Mouse (Mus musculus) forebrain, embryonic 16.5 days (tissue): ENCODE measurements around the gene Gstm1. TPM values are rescaled to one million over a fixed set of nuclear protein-coding genes. Genes with fewer than 3 reads are reported as not detected.

Source experiments
- polyA plus RNA-seq: library from polyadenylated mRNA; unstranded; fragments of >200 nt; fragmentation: Nextera tagmentation; extraction: Ambion mirVana; gene quantifications from 2 replicates; pipeline ENCODE4 v1.2.1, GENCODE M21; 2015

The Gstm1 gene
- polyA plus RNA-seq, 1 experiment from 2014 or later: 67.2 TPM

Other genes starting within 250 kb of the Gstm1 start
- gene Eps8l3, start 140.7 kb downstream of the Gstm1 start, polyA plus RNA-seq: not detected in 2 replicates
- gene Gstm5, start 122.2 kb downstream of the Gstm1 start, polyA plus RNA-seq: 173 and 174 TPM in 2 replicates
- gene Gstm7, start 86.2 kb downstream of the Gstm1 start, polyA plus RNA-seq: 65.5 and 70.7 TPM in 2 replicates
- gene Gstm6, start 74.2 kb downstream of the Gstm1 start, polyA plus RNA-seq: 10.2 and 11.7 TPM in 2 replicates
- gene Gstm3, start 48.7 kb downstream of the Gstm1 start, polyA plus RNA-seq: not detected in 2 replicates
- 4.2 and 9.2 TPM in 2 replicates for gene Gstm2, start 31.5 kb downstream of the Gstm1 start, polyA plus RNA-seq
- gene Gstm4, start 26.9 kb upstream of the Gstm1 start, polyA plus RNA-seq: 15.2 and 15.9 TPM in 2 replicates
- 55.7 and 64.3 TPM in 2 replicates for gene Ampd2, start 68.7 kb upstream of the Gstm1 start, polyA plus RNA-seq
- 0.13 and 0.31 TPM in 2 replicates for gene Gnat2, start 74.8 kb upstream of the Gstm1 start, polyA plus RNA-seq
- gene Gnai3, start 128.2 kb upstream of the Gstm1 start, polyA plus RNA-seq: 155 and 191 TPM in 2 replicates
- 2.4 and 4.3 TPM in 2 replicates for gene Gpr61, start 136.9 kb upstream of the Gstm1 start, polyA plus RNA-seq
- gene Amigo1, start 168.4 kb upstream of the Gstm1 start, polyA plus RNA-seq: 10.1 and 12.0 TPM in 2 replicates
- 4.1 and 5.7 TPM in 2 replicates for gene Cyb561d1, start 183.2 kb upstream of the Gstm1 start, polyA plus RNA-seq
- gene Atxn7l2, start 193.0 kb upstream of the Gstm1 start, polyA plus RNA-seq: 30.7 and 33.8 TPM in 2 replicates
- gene Sypl2, start 208.7 kb upstream of the Gstm1 start, polyA plus RNA-seq: 1.7 and 2.3 TPM in 2 replicates
- 265 and 266 TPM in 2 replicates for gene Psma5, start 239.0 kb upstream of the Gstm1 start, polyA plus RNA-seq